Mouse (Mus musculus) liver, adult 2 months (tissue): Measurements from ENCODE around the gene Gja6.

Source experiments
- CTCF ChIP-seq: fragments of 200-500 bp; IDR thresholded peaks from 2 replicates; pipeline ENCODE4 v1.5.1; 2011; ENCODE audit warnings: low read depth, low read length, control low read depth
- POLR2A ChIP-seq: fragments of 200-500 bp; IDR thresholded peaks from 2 replicates; pipeline ENCODE4 v1.6.1; 2011; ENCODE audit warnings: low read length, control low read depth; ENCODE audit not compliant: insufficient read depth; ENCODE audit errors: extremely low read depth

GRCm38 (mm10) chrX:160892077-160892476 lies 14.8 kb downstream of the Gja6 start:
- TF ChIP-seq POLR2A (no peak), CTCF (no peak)
